12 mouse cellular contexts compared by ENCODE assay signal in genomic region chr2:91084179-91084820, GRCm38 (mm10). TPM values are rescaled to one million over a fixed set of nuclear protein-coding genes. Genes with fewer than 3 reads are reported as not detected.
DNase-seq lines count a peak whose midpoint lies in the region; ATAC-seq and TF ChIP-seq lines count a peak whose summit lies in the region.
"Had no signal": no experiment of that assay in that cellular context is flagged by ENCODE, and none has a peak within 500 bp of the region (broad histone marks: within the 10 kb centered on the region; RNA-seq: fewer than 3 reads in every experiment).

No protein-coding gene starts in this region.

- H3K27ac ChIP-seq in heart, embryonic 10.5 days = 0 out of 2 replicates have a peak overlapping the region, but pooled peaks have one; percentile 37
- peak overlapping the region; percentile 96 for H3K27ac ChIP-seq in spleen, adult 2 months (ENCODE audit: insufficient read depth, low read length)
- no peak overlapping the region for H3K27ac ChIP-seq in liver, embryonic 14.5 days
- H3K27ac ChIP-seq in stomach, postnatal 0 days (replicated peaks) = peak overlapping the region; percentile 35; the same call in 1 of the 2 replicates
- H3K27ac ChIP-seq in hindbrain, embryonic 13.5 days = no peak overlapping the region

- peaks cover 9% of the 10 kb centered on the region; the same call in 1 of the 2 replicates for H3K27me3 ChIP-seq in heart, embryonic 10.5 days (ENCODE audit: insufficient read depth, poor library complexity, severe bottlenecking)
- H3K27me3 ChIP-seq in spleen, adult 2 months (ENCODE audit: control insufficient read depth, insufficient read depth, low read length) = no peaks in the 10 kb centered on the region
- H3K27me3 ChIP-seq in liver, embryonic 14.5 days (ENCODE audit: control insufficient read depth, insufficient read depth, low read length) = no peaks in the 10 kb centered on the region
- H3K27me3 ChIP-seq in stomach, postnatal 0 days (ENCODE audit: control insufficient read depth, insufficient read depth, low read length) = no peaks in the 10 kb centered on the region
- H3K27me3 ChIP-seq in hindbrain, embryonic 13.5 days = no peaks in the 10 kb centered on the region

- DNase-seq in heart, embryonic 10.5 days (ENCODE audit: low spot score) = no peak
- no peak for DNase-seq in heart, adult 8-10 months (ENCODE audit: low spot score)
- no peak for DNase-seq in spleen, adult 2 months (ENCODE audit: low read depth in 1 of 2, low spot score in 2 of 2)
- no peak for DNase-seq in spleen, adult 12 weeks (ENCODE audit: low spot score)
- DNase-seq in liver, embryonic 14.5 days (ENCODE audit: low read depth in 3 of 3, low spot score in 3 of 3) = no peak
- no peak for DNase-seq in stomach, postnatal 0 days (ENCODE audit: low spot score)
- DNase-seq: forebrain, postnatal 0 days; kidney, adult 9 months; midbrain, embryonic 14.5 days had no signal

- peak overlapping the region; percentile 4; the same call in 1 of the 2 replicates for H3K4me2 ChIP-seq in liver, embryonic 14.5 days (ENCODE audit: low read depth)
- H3K4me2 ChIP-seq in stomach, postnatal 0 days (replicated peaks; ENCODE audit: low read depth) = no peak overlapping the region
- no peak overlapping the region for H3K4me2 ChIP-seq in hindbrain, embryonic 13.5 days

- no peak for TF ChIP-seq CTCF in spleen, adult 2 months (IDR thresholded peaks at IDR 0.05; ENCODE audit: extremely low read depth, insufficient read depth, insufficient read length, insufficient replicate concordance)
- no peak for TF ChIP-seq CTCF in liver, embryonic 14.5 days (IDR thresholded peaks at IDR 0.05; ENCODE audit: low read depth)
- no peak for TF ChIP-seq CTCF in stomach, postnatal 0 days (IDR thresholded peaks at IDR 0.05; ENCODE audit: low read depth)

- TF ChIP-seq EP300 in liver, embryonic 14.5 days (IDR thresholded peaks at IDR 0.05; ENCODE audit: low read depth) = no peak
- no peak for TF ChIP-seq EP300 in stomach, postnatal 0 days (optimal IDR thresholded peaks at IDR 0.05)

- H3K4me1 ChIP-seq in heart, embryonic 10.5 days = peaks cover 16% of the 10 kb centered on the region
- H3K4me1 ChIP-seq in spleen, adult 2 months (ENCODE audit: control insufficient read depth, insufficient read depth, insufficient read length) = peaks cover 50% of the 10 kb centered on the region
- peaks cover 2 to 15% of the 10 kb centered on the region in 2 experiments; a peak in 2 of 4 replicates for H3K4me1 ChIP-seq in liver, embryonic 14.5 days (replicated peaks; ENCODE audit: control insufficient read depth in 2 of 2, insufficient read depth in 2 of 2, low read length in 1 of 2)
- H3K4me1 ChIP-seq in stomach, postnatal 0 days (replicated peaks; ENCODE audit: control insufficient read depth, insufficient read depth) = no peaks in the 10 kb centered on the region
- H3K4me1 ChIP-seq in hindbrain, embryonic 13.5 days (replicated peaks) = peaks cover under 1% of the 10 kb centered on the region

- WGBS in heart, embryonic 10.5 days = 85% methylated on average over 15 of the region's 15 CpGs
- WGBS in spleen, adult 2 months = 64% methylated on average over 15 of the region's 15 CpGs
- WGBS in liver, embryonic 14.5 days (ENCODE audit: insufficient replicate concordance) = 53% methylated on average over 15 of the region's 15 CpGs
- 80% methylated on average over 15 of the region's 15 CpGs for WGBS in stomach, postnatal 0 days
- WGBS in hindbrain, embryonic 13.5 days = 83% methylated on average over 15 of the region's 15 CpGs

- no peaks in the 10 kb centered on the region for H3K36me3 ChIP-seq in heart, embryonic 10.5 days
- no peaks in the 10 kb centered on the region for H3K36me3 ChIP-seq in spleen, adult 2 months (ENCODE audit: control insufficient read depth, insufficient read depth, low read length)
- H3K36me3 ChIP-seq in liver, embryonic 14.5 days (replicated peaks; ENCODE audit: control insufficient read depth, insufficient read depth, low read depth) = no peaks in the 10 kb centered on the region
- H3K36me3 ChIP-seq in stomach, postnatal 0 days (ENCODE audit: control insufficient read depth, insufficient read depth, low read length) = no peaks in the 10 kb centered on the region
- H3K36me3 ChIP-seq in hindbrain, embryonic 13.5 days = no peaks in the 10 kb centered on the region

- H3K9ac ChIP-seq in liver, embryonic 14.5 days (replicated peaks) = no peak overlapping the region
- no peak overlapping the region for H3K9ac ChIP-seq in stomach, postnatal 0 days (ENCODE audit: low read length)
- no peak overlapping the region for H3K9ac ChIP-seq in hindbrain, embryonic 13.5 days
- H3K9ac ChIP-seq: forebrain, postnatal 0 days had no signal

- no peak for ATAC-seq in liver, embryonic 14.5 days (ENCODE audit: insufficient read depth)
- no peak for ATAC-seq in stomach, postnatal 0 days (ENCODE audit: low FRiP score, low TSS enrichment)
- no peak for ATAC-seq in erythroblast, adult 5-6 weeks (replicated peaks; ENCODE audit: low FRiP score, poor library complexity, severe bottlenecking)
- no peak for ATAC-seq in hindbrain, embryonic 13.5 days (ENCODE audit: low FRiP score)
- ATAC-seq: forebrain, postnatal 0 days had no signal

- TF ChIP-seq POLR2A in spleen, adult 2 months (IDR thresholded peaks at IDR 0.05; ENCODE audit: low read depth, low read length) = no peak

- H3K4me3 ChIP-seq in heart, embryonic 10.5 days = no peak overlapping the region; the same call in 1 of the 2 replicates
- H3K4me3 ChIP-seq in spleen, adult 2 months (ENCODE audit: extremely low read depth, insufficient read depth, insufficient read length) = peak overlapping the region; percentile 11; the same call in 1 of the 2 replicates
- no peak overlapping the region for H3K4me3 ChIP-seq in liver, embryonic 14.5 days (ENCODE audit: insufficient read depth in 1 of 2, low read depth in 2 of 2, low read length in 2 of 2)
- no peak overlapping the region for H3K4me3 ChIP-seq in stomach, postnatal 0 days (ENCODE audit: low read depth, low read length)
- no peak overlapping the region for H3K4me3 ChIP-seq in hindbrain, embryonic 13.5 days

- no peaks in the 10 kb centered on the region for H3K9me3 ChIP-seq in heart, embryonic 10.5 days
- no peaks in the 10 kb centered on the region for H3K9me3 ChIP-seq in liver, embryonic 14.5 days (ENCODE audit: control insufficient read depth, low read length)
- no peaks in the 10 kb centered on the region for H3K9me3 ChIP-seq in stomach, postnatal 0 days (ENCODE audit: control insufficient read depth, low read length)
- H3K9me3 ChIP-seq in hindbrain, embryonic 13.5 days = no peaks in the 10 kb centered on the region

RNA-seq across cellular contexts. Expression of gene Spi1, which starts 2.1 kb away (rescaled TPM):
- 0.99 and 4.1 TPM in 2 replicates for polyA plus RNA-seq in heart, embryonic 10.5 days (2016; fragmentation: Nextera tagmentation; extraction: Ambion mirVana)
- 1 to 10 TPM; 2.8 to 6.1 (median 3.2) TPM for total RNA-seq in heart, adult 8-10 months (2022)
- polyA plus RNA-seq in spleen, adult 2 months (2012; rRNA removed) = 199 and 220 TPM in 2 replicates
- polyA plus RNA-seq in liver, embryonic 14.5 days (2012; rRNA removed) = 13.3 and 20.5 TPM in 2 replicates
- polyA plus RNA-seq in liver, embryonic 14.5 days (2014; fragmentation: Nextera tagmentation; extraction: Ambion mirVana) = 12.4 and 15.6 TPM in 2 replicates
- 6.4 and 7.0 TPM in 2 replicates for polyA plus RNA-seq in stomach, postnatal 0 days (2015; fragmentation: Nextera tagmentation; extraction: Ambion mirVana)
- 60.5 and 134 TPM in 2 replicates for total RNA-seq in erythroblast, adult 5-6 weeks (2015; ENCODE audit: low replicate concordance)
- total RNA-seq in erythroblast, adult 5-6 weeks (2017; ENCODE audit: low replicate concordance) = 21.6 and 48.5 TPM in 2 replicates
- polyA plus RNA-seq in hindbrain, embryonic 13.5 days (2015; fragmentation: Nextera tagmentation; extraction: Ambion mirVana) = 3.5 and 3.9 TPM in 2 replicates
- polyA plus RNA-seq: C2C12 had no signal

RNA-seq across cellular contexts. Expression of gene Slc39a13, which starts 14.1 kb away (rescaled TPM):
- 32.6 and 37.5 TPM in 2 replicates for polyA plus RNA-seq in heart, embryonic 10.5 days (2016; fragmentation: Nextera tagmentation; extraction: Ambion mirVana)
- total RNA-seq in heart, adult 8-10 months (2022) = 10 to 100 TPM; 19.0 to 26.0 (median 23.6) TPM
- polyA plus RNA-seq in spleen, adult 2 months (2012; rRNA removed) = 31.3 and 35.6 TPM in 2 replicates
- 11.1 and 11.2 TPM in 2 replicates for polyA plus RNA-seq in liver, embryonic 14.5 days (2012; rRNA removed)
- 8.1 and 8.4 TPM in 2 replicates for polyA plus RNA-seq in liver, embryonic 14.5 days (2014; fragmentation: Nextera tagmentation; extraction: Ambion mirVana)
- polyA plus RNA-seq in stomach, postnatal 0 days (2015; fragmentation: Nextera tagmentation; extraction: Ambion mirVana) = 19.1 and 19.4 TPM in 2 replicates
- 6.9 TPM in 1 of 2 replicates, not detected in the other for total RNA-seq in erythroblast, adult 5-6 weeks (2015; ENCODE audit: low replicate concordance)
- 0.98 and 4.2 TPM in 2 replicates for total RNA-seq in erythroblast, adult 5-6 weeks (2017; ENCODE audit: low replicate concordance)
- 28.1 and 29.4 TPM in 2 replicates for polyA plus RNA-seq in hindbrain, embryonic 13.5 days (2015; fragmentation: Nextera tagmentation; extraction: Ambion mirVana)

RNA-seq across cellular contexts. Expression of gene Psmc3, which starts 30.5 kb away (rescaled TPM):
- polyA plus RNA-seq in heart, embryonic 10.5 days (2016; fragmentation: Nextera tagmentation; extraction: Ambion mirVana) = 315 and 334 TPM in 2 replicates
- 100 to 1,000 TPM; 192 to 274 (median 220) TPM for total RNA-seq in heart, adult 8-10 months (2022)
- 37.0 and 43.3 TPM in 2 replicates for polyA plus RNA-seq in spleen, adult 2 months (2012; rRNA removed)
- polyA plus RNA-seq in liver, embryonic 14.5 days (2012; rRNA removed) = 77.7 and 126 TPM in 2 replicates
- 174 and 186 TPM in 2 replicates for polyA plus RNA-seq in liver, embryonic 14.5 days (2014; fragmentation: Nextera tagmentation; extraction: Ambion mirVana)
- polyA plus RNA-seq in stomach, postnatal 0 days (2015; fragmentation: Nextera tagmentation; extraction: Ambion mirVana) = 203 and 211 TPM in 2 replicates
- total RNA-seq in erythroblast, adult 5-6 weeks (2015; ENCODE audit: low replicate concordance) = 24.8 and 40.8 TPM in 2 replicates
- total RNA-seq in erythroblast, adult 5-6 weeks (2017; ENCODE audit: low replicate concordance) = 76.4 and 132 TPM in 2 replicates
- polyA plus RNA-seq in hindbrain, embryonic 13.5 days (2015; fragmentation: Nextera tagmentation; extraction: Ambion mirVana) = 238 and 241 TPM in 2 replicates

RNA-seq across cellular contexts. Expression of gene Mybpc3, which starts 33.6 kb away (rescaled TPM):
- 450 and 1,030 TPM in 2 replicates for polyA plus RNA-seq in heart, embryonic 10.5 days (2016; fragmentation: Nextera tagmentation; extraction: Ambion mirVana)
- total RNA-seq in heart, adult 8-10 months (2022) = 1,000 to 10,000 TPM; 1,514 to 2,177 (median 1,722) TPM
- polyA plus RNA-seq in spleen, adult 2 months (2012; rRNA removed) = 0.31 and 0.50 TPM in 2 replicates
- 0.03 and 0.04 TPM in 2 replicates for polyA plus RNA-seq in liver, embryonic 14.5 days (2012; rRNA removed)
- not detected in 2 replicates for polyA plus RNA-seq in liver, embryonic 14.5 days (2014; fragmentation: Nextera tagmentation; extraction: Ambion mirVana)
- 0.02 and 0.07 TPM in 2 replicates for polyA plus RNA-seq in stomach, postnatal 0 days (2015; fragmentation: Nextera tagmentation; extraction: Ambion mirVana)
- total RNA-seq in erythroblast, adult 5-6 weeks (2015; ENCODE audit: low replicate concordance) = 0.21 TPM in 1 of 2 replicates, not detected in the other
- 0.56 TPM in 1 of 2 replicates, not detected in the other for total RNA-seq in erythroblast, adult 5-6 weeks (2017; ENCODE audit: low replicate concordance)
- 0.23 and 0.58 TPM in 2 replicates for polyA plus RNA-seq in hindbrain, embryonic 13.5 days (2015; fragmentation: Nextera tagmentation; extraction: Ambion mirVana)
- polyA plus RNA-seq: C2C12; midbrain, embryonic 14.5 days had no signal

RNA-seq across cellular contexts. Expression of gene Rapsn, which starts 48.9 kb away (rescaled TPM):
- polyA plus RNA-seq in heart, embryonic 10.5 days (2016; fragmentation: Nextera tagmentation; extraction: Ambion mirVana) = 6.6 and 13.8 TPM in 2 replicates
- 10 to 100 TPM; 15.4 to 19.4 (median 16.4) TPM for total RNA-seq in heart, adult 8-10 months (2022)
- 1.3 and 1.6 TPM in 2 replicates for polyA plus RNA-seq in spleen, adult 2 months (2012; rRNA removed)
- 0.55 and 0.78 TPM in 2 replicates for polyA plus RNA-seq in liver, embryonic 14.5 days (2012; rRNA removed)
- polyA plus RNA-seq in liver, embryonic 14.5 days (2014; fragmentation: Nextera tagmentation; extraction: Ambion mirVana) = 0.62 and 1.1 TPM in 2 replicates
- polyA plus RNA-seq in stomach, postnatal 0 days (2015; fragmentation: Nextera tagmentation; extraction: Ambion mirVana) = 1.3 and 1.8 TPM in 2 replicates
- total RNA-seq in erythroblast, adult 5-6 weeks (2015; ENCODE audit: low replicate concordance) = not detected in 2 replicates
- not detected in 2 replicates for total RNA-seq in erythroblast, adult 5-6 weeks (2017; ENCODE audit: low replicate concordance)
- polyA plus RNA-seq in hindbrain, embryonic 13.5 days (2015; fragmentation: Nextera tagmentation; extraction: Ambion mirVana) = 0.99 and 1.6 TPM in 2 replicates

Comparison
In these comparisons a context has a peak if more than half of its experiments do, and no peak if none do; other contexts are left out.
1. H3K27ac ChIP-seq: peak in heart, embryonic 10.5 days (single experiment), spleen, adult 2 months (single experiment) and stomach, postnatal 0 days (single experiment); none in liver, embryonic 14.5 days (single experiment) and hindbrain, embryonic 13.5 days (single experiment).